Mouse (Mus musculus) stomach, postnatal 0 days (tissue): ENCODE measurements around the gene Camk1.

ENCODE experiments used
- CTCF ChIP-seq: IDR thresholded peaks from 2 replicates; pipeline ENCODE4 v1.5.1; 2016; ENCODE audit warnings: antibody characterized with exemption, low read depth, mild to moderate bottlenecking, moderate library complexity
- EP300 ChIP-seq: optimal IDR thresholded peaks from 2 replicates; pipeline ENCODE3; 2016; ENCODE audit warnings: antibody characterized with exemption

GRCm38 (mm10) chr6:113284931-113285330 is 58.9 kb downstream of the Camk1 start:
- TF ChIP-seq CTCF (no peak), EP300 (no peak)
